Mouse (Mus musculus): Measurements from ENCODE around the gene Irgm2. TPM values are rescaled to one million over a fixed set of nuclear protein-coding genes. Genes with fewer than 3 reads are reported as not detected.
"Not testable (repeated sequence)": the region's sequence is repeated elsewhere in the genome, so short reads cannot be mapped to it uniquely, and the experiment has no call there.

Irgm2 gene
- polyA plus RNA-seq (2016; fragmentation: Nextera tagmentation; extraction: Ambion mirVana), result 0.05 and 0.50 TPM in 2 replicates

DNA sequence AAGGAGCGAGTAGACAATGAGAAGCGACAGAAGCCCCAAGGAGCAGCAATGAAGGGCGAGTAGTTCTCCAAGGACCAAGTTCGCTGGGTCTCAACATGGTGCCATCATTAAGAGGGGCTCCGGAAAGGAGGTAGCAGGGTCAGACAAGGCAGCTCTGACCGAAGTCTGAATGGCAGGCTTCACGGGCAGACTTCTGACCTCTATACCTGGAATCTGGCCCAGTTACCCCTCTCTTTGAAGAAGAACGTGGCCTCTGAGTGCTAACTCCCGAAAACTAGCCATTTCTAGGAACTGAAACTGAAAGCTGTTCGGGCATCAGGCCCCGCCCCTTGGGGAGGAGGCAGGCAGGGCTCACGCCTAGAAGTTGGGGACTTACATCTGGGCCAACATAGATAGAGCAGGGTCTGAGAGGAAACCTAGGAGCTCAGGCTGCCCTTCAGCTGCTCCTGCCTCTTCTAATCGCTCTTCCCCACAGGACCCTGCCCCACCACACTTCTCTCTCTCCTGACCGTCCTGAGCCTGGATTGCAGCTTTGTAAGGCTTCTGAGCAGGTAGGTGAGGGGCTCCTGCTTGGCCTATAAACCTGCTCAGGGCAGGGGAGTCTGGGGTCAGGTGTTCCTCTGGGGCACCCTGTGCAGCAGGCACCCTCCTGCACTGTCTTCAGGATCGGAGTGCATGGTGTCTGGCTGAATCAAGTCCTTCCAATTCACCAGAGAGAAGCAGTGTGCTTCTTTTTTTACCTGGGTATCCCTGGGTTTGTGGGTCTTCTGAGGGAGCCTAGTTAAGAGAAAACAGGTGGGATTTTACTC, at the start of gene Irgm2, which contains the start of gene Igtp:
TSS of gene Irgm2 (plus strand) at position 390 of the 809 bp plus-strand sequence.
TSS of gene Igtp (plus strand) at position 328 of the 809 bp plus-strand sequence.
- DNase-seq (ENCODE audit: low spot score), result peak; percentile 57
- H3K4me3 ChIP-seq, result peak within 1 kb of the TSS; percentile 60
- H3K9me3 ChIP-seq (replicated peaks); H3K4me1 ChIP-seq; H3K27me3 ChIP-seq (ENCODE audit: low read depth, poor library complexity, severe bottlenecking); H3K36me3 ChIP-seq: not testable (repeated sequence)
- WGBS, result 13% methylated on average over 14 of the region's 15 CpGs
- peak within 1 kb of the TSS; percentile 72 for H3K27ac ChIP-seq

DNA sequence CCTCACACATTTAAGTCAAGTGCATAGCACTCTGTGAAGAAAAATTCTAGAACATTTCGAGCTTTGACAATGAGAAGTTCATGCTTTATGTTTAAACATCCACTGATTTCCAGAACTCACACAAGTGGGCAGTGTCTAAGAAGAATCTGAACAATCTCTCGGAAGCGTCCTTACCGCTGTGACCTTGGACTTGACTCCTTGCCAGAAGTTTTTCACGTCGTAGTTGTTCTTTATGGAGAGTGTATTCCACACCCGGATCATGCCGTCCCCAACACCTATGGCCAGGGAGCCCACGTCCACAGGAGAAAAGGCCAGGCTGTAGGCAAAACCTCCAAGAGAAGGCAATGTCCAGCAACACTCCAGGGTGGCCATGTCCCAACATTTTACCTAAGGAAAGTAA, 44.0 kb upstream of the Irgm2 start:
- Histone ChIP-seq H3K36me3 (peaks cover 97% of the 10 kb centered on the region), H3K4me3 (no peak overlapping the region), H3K9me3 (replicated peaks) (no peaks in the 10 kb centered on the region), H3K4me1 (no peaks in the 10 kb centered on the region), H3K27me3 (ENCODE audit: low read depth, poor library complexity, severe bottlenecking) (no peaks in the 10 kb centered on the region), H3K27ac (no peak overlapping the region)
- WGBS, result 97% methylated on average over 9 of the region's 9 CpGs
- no peak for DNase-seq (ENCODE audit: low spot score)

DNA sequence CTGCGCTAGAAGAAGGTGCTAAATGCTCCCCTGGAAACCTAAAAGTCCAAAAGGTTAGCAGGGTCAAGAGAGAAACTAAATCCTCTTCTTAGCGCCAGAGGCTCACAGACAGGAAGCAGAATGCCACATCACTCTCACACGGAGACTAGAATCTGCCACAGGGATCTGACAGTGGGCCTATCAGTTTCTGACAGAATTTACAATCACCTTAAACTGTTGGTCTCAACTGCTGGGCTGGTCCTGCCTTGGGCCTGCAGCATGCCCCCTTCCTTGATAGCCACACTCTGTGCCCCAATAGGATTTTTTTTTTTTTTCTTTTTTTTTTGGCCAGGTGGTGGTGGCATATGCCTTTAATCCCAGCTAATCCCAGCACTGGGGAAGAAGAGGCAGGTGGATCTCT, 42.5 kb upstream of the Irgm2 start:
- H3K27ac ChIP-seq, result no peak overlapping the region
- no peaks in the 10 kb centered on the region for H3K27me3 ChIP-seq (ENCODE audit: low read depth, poor library complexity, severe bottlenecking)
- H3K36me3 ChIP-seq, result peaks cover 97% of the 10 kb centered on the region
- no peak overlapping the region for H3K4me3 ChIP-seq
- DNase-seq (ENCODE audit: low spot score), result no peak
- no peaks in the 10 kb centered on the region for H3K9me3 ChIP-seq (replicated peaks)
- 85% methylated on average over 3 of the region's 3 CpGs for WGBS
- H3K4me1 ChIP-seq, result no peaks in the 10 kb centered on the region

DNA sequence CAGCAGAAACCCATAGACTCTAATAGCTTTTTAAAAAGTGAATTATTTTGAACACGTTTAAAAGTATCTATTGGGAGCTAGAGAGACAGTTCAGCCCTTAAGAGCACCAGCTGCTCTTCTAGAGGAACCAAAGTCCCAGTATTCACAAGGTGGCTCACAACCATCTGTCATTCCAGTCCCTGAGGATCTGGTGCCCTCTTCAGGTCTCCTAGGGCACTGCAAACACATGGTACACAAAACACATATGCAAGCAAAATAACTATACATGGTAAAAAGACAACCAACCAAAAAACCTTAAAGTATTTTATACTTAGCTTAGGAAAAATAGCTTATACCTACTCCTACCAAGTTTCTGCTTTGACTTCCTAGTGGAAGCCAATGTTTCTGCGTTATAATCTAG, 34.3 kb upstream of the Irgm2 start:
- no peaks in the 10 kb centered on the region for H3K27me3 ChIP-seq (ENCODE audit: low read depth, poor library complexity, severe bottlenecking)
- no peaks in the 10 kb centered on the region for H3K9me3 ChIP-seq (replicated peaks)
- no peak overlapping the region for H3K27ac ChIP-seq
- WGBS, result 94% methylated on average over 2 of the region's 2 CpGs
- peaks cover 9% of the 10 kb centered on the region for H3K4me1 ChIP-seq
- no peak overlapping the region for H3K4me3 ChIP-seq
- H3K36me3 ChIP-seq, result peaks cover 67% of the 10 kb centered on the region
- no peak for DNase-seq (ENCODE audit: low spot score)

DNA sequence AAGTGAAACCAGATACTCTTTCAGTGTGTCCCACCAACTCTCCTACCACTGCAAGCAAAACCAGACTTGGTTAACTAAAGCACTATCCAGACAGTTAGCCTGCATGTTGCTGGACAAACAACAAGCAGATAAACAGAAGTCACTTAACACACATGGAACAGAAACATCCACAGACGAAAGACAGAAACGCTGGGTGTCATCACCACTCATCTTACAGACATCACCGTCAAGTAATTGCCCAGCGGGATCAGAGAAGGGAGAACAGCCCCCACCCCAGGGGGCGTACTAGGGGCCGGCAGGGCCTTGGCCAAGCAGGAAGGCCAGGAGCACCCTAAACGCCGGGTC, 31.6 kb upstream of the Irgm2 start:
- no peak for DNase-seq (ENCODE audit: low spot score)
- H3K36me3 ChIP-seq, result peaks cover 42% of the 10 kb centered on the region
- whole genome bisulfite sequencing, result 0% methylated on average over 8 of the region's 8 CpGs
- H3K27me3 ChIP-seq (ENCODE audit: low read depth, poor library complexity, severe bottlenecking), result no peaks in the 10 kb centered on the region
- peaks cover 24% of the 10 kb centered on the region for H3K4me1 ChIP-seq
- H3K9me3 ChIP-seq (replicated peaks), result no peaks in the 10 kb centered on the region
- H3K27ac ChIP-seq, result peak overlapping the region; percentile 89
- peak overlapping the region; percentile 94 for H3K4me3 ChIP-seq

DNA sequence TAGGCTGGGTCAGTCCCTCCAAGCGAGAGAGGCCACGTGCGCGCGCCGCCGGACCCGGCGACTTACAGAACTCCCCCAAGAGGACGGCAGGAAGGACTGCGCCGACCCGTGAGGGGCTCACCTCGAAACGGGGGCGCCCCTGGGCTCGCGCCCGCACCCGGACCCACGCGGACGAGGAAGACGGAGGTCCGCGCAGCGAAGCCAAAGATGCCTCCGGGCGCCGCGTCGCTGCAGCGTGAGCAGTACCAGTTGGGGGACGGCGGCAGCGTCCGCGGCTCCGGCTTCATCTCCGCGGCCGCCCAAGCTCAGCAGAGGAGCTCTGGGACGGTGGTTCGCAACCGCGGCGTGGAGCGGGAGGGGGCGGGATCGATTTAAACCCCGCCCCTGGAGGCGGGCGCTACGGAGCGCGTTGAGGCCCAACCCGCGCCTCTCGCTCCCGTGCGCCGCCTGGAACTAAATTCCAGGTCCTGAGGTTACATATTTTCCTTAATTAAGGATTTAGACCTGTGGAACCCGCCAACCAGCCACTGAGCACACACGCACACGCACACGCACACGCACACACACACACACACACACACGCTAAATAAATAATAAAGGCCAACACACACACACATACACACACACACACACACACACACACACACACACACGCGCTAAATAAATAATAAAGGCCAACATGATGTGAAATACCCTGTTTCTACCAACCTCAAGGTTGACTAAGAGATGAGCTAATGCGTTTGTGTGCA, 31.1 kb upstream of the Irgm2 start, which contains the start of gene Gemin5:
TSS of gene Gemin5 (minus strand) at position 373 of the 749 bp plus-strand sequence.
- DNase-seq (ENCODE audit: low spot score), result peak; percentile 89
- H3K27me3 ChIP-seq (ENCODE audit: low read depth, poor library complexity, severe bottlenecking), result no peaks in the 10 kb centered on the region
- H3K36me3 ChIP-seq, result peaks cover 42% of the 10 kb centered on the region
- H3K4me1 ChIP-seq, result peaks cover 24% of the 10 kb centered on the region
- peak within 1 kb of the TSS; percentile 94 for H3K4me3 ChIP-seq
- H3K9me3 ChIP-seq (replicated peaks), result no peaks in the 10 kb centered on the region
- H3K27ac ChIP-seq, result peak within 1 kb of the TSS; percentile 89
- 2% methylated on average over 71 of the region's 71 CpGs for WGBS

DNA sequence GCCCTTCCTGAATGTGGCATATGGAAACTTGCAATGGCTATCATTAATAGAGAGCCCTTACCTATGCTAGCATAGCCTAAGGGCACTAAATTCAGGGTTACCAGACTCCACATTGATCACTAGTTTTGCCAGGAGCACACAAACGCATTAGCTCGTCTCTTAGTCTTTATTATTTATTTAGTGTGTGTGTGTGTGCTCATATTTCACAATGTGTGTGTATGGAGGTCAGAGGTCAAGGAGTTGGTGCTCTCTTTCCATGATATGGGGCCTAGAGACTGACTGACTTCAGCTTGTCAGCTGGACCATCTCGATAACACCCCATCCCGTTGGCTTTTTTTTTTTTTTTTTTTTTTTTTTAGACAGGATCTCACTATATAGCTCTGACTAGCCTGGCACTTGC, 29.8 kb upstream of the Irgm2 start:
- Histone ChIP-seq H3K27ac (no peak overlapping the region), H3K36me3 (peaks cover 42% of the 10 kb centered on the region), H3K27me3 (ENCODE audit: low read depth, poor library complexity, severe bottlenecking) (no peaks in the 10 kb centered on the region), H3K4me1 (peaks cover 24% of the 10 kb centered on the region), H3K9me3 (replicated peaks) (no peaks in the 10 kb centered on the region), H3K4me3 (no peak overlapping the region)
- 86% methylated on average over 4 of the region's 4 CpGs for WGBS
- DNase-seq (ENCODE audit: low spot score), result no peak

DNA sequence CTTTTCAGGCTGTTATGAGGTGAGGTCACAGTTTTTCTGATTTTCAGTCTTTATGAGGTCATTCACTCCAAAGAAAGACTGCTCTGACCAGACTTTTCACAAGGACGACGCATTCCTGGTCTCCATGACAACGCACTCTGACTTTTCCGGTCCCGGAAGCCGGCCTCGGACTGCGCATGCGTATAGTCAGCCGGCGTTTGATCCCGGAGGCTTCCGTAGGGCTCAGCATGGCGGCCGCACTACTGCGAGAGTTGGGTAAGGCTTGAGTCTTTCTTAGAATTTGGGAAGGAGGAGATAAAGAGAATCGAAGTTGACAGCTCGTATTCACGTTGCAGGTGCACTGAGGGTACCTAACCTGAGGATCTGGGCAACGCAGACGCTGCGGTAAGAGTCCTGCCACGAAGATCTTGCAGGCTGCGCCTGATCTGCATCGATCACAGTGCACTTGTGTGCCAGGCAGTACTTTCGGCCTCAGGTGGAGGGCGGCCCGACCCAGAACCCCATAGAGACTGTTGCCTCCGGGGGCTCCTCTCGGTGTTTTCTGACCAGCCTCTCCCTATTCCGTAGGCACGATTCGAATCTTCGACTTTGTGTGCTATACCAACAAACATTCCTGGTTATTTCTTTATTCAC, 27.8 kb upstream of the Irgm2 start, which contains the start of gene Mrpl22:
TSS of gene Mrpl22 (plus strand) at position 203 of the 633 bp plus-strand sequence.
- Histone ChIP-seq H3K27ac (peak within 1 kb of the TSS; percentile 81), H3K4me1 (peaks cover 24% of the 10 kb centered on the region), H3K27me3 (ENCODE audit: low read depth, poor library complexity, severe bottlenecking) (no peaks in the 10 kb centered on the region), H3K9me3 (replicated peaks) (no peaks in the 10 kb centered on the region), H3K36me3 (peaks cover 42% of the 10 kb centered on the region), H3K4me3 (peak within 1 kb of the TSS; percentile 79)
- DNase-seq (ENCODE audit: low spot score), result peak; percentile 99
- under 1% methylated on average over 34 of the region's 34 CpGs for WGBS

DNA sequence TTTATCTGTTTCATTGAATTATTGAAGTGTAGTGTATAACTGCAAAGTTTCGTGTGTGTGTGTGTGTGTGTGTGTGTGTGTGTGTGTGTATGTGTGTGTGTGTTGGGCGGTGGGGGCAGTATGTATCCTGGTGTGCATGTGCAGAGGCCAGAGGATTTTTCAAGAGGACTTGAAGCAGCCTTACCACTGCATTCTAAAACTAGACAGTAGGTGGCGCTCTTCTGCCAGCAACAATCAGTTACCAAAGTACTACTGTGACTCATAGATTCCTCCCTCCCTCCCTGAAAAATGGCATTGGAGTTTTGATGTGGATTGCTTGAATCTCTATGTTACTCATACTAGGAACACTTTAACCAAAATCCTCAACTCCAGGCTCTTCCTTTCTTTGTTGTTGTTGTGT, 19.9 kb upstream of the Irgm2 start:
- H3K27ac ChIP-seq, result no peak overlapping the region
- WGBS, result 22% methylated on average over 3 of the region's 3 CpGs
- peaks cover 61% of the 10 kb centered on the region for H3K36me3 ChIP-seq
- H3K27me3 ChIP-seq (ENCODE audit: low read depth, poor library complexity, severe bottlenecking), result no peaks in the 10 kb centered on the region
- no peak overlapping the region for H3K4me3 ChIP-seq
- no peaks in the 10 kb centered on the region for H3K9me3 ChIP-seq (replicated peaks)
- peak; percentile 70 for DNase-seq (ENCODE audit: low spot score)
- no peaks in the 10 kb centered on the region for H3K4me1 ChIP-seq

DNA sequence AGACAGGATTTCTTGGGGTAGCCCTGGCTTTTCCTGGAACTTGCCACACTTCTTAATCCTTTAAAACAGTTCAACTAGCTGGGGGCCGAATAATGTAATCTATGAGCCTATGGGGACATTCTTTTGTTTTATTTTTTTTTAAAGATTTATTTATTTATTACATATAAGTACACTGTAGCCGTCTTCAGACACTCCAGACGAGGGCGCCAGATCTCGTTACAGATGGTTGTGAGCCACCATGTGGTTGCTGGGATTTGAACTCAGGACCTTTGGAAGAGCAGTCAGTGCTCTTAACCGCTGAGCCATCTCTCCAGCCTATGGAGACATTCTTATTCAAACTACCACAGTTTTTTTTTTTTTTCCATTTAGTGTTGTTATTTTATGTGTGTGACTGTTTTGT, 19.4 kb upstream of the Irgm2 start:
- not testable (repeated sequence) for H3K27me3 ChIP-seq (ENCODE audit: low read depth, poor library complexity, severe bottlenecking); H3K9me3 ChIP-seq (replicated peaks); H3K4me1 ChIP-seq; H3K27ac ChIP-seq; DNase-seq (ENCODE audit: low spot score); H3K4me3 ChIP-seq
- peaks cover 57% of the 10 kb centered on the region for H3K36me3 ChIP-seq
- 94% methylated on average over 6 of the region's 6 CpGs for WGBS

DNA sequence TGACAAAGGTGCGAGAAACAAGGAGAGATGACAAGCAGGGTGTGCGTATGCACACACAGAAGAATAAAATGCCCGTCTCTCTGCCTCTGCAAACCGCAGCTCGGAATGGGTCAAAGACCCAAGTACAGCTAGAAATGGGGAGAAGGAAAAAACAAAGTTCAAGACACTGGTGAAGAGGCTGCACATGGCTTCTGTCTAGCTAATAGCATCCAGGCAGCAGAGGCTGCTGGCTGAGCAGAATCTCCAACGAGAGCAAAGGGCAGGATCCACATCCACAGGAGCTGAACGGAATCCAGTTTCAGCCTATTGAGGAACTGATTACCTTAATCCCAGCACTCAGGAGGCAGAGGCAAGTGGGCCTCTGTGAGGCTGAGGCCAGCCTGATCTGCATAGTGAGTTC, 18.7 kb upstream of the Irgm2 start:
- H3K4me1 ChIP-seq, result no peaks in the 10 kb centered on the region
- no peak for DNase-seq (ENCODE audit: low spot score)
- no peak overlapping the region for H3K27ac ChIP-seq
- no peaks in the 10 kb centered on the region for H3K27me3 ChIP-seq (ENCODE audit: low read depth, poor library complexity, severe bottlenecking)
- 91% methylated on average over 7 of the region's 7 CpGs for WGBS
- no peaks in the 10 kb centered on the region for H3K9me3 ChIP-seq (replicated peaks)
- peaks cover 49% of the 10 kb centered on the region for H3K36me3 ChIP-seq
- no peak overlapping the region for H3K4me3 ChIP-seq

DNA sequence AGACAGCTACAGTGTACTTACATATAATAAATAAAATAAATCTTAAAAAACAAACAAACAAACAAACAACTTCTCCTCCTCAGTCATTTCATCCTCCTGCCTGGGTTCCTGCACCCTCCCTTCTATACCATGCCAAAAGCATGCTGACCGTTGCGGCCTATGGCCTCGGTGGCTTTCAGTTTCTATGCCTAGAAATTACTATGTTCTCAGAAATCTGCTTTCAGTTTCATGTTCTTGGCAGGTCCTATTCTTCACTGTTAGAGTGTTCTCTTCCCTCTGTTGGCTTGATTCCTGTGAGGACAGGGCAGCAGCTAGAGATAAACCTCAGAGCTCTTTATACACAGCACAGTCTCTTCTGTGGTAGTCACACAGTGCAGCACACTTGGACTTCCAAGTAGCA, 15.8 kb upstream of the Irgm2 start:
- H3K4me3 ChIP-seq, result no peak overlapping the region
- no peaks in the 10 kb centered on the region for H3K9me3 ChIP-seq (replicated peaks)
- H3K27me3 ChIP-seq (ENCODE audit: low read depth, poor library complexity, severe bottlenecking), result no peaks in the 10 kb centered on the region
- WGBS, result 94% methylated on average over 3 of the region's 3 CpGs
- H3K4me1 ChIP-seq, result no peaks in the 10 kb centered on the region
- H3K36me3 ChIP-seq, result peaks cover 21% of the 10 kb centered on the region
- H3K27ac ChIP-seq, result no peak overlapping the region
- no peak for DNase-seq (ENCODE audit: low spot score)

DNA sequence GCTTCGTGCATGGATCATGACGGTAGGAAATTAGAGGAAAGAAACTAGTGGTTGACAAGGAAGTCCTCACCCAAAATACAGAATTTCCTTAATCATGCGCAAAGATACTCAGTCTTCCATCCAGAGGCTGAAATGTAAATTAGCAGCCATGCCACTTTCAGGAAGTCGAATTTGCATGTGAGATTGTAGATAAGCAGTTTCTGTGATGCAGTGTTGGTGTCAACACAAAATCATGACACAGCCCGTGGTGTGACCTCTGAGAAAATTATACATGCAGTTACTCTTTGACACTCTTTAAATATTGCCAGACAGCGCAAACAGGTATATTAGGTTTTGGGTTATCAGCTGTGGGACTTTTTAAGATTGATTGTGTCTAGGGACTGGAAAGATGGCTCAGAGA, 9.7 kb upstream of the Irgm2 start:
- Histone ChIP-seq H3K4me1 (0 out of 2 replicates have a peak, but pooled peaks cover 4% of the 10 kb centered on the region), H3K9me3 (replicated peaks) (no peaks in the 10 kb centered on the region), H3K36me3 (no peaks in the 10 kb centered on the region), H3K27me3 (ENCODE audit: low read depth, poor library complexity, severe bottlenecking) (no peaks in the 10 kb centered on the region), H3K4me3 (no peak overlapping the region), H3K27ac (no peak overlapping the region)
- no peak for DNase-seq (ENCODE audit: low spot score)
- 96% methylated on average over 6 of the region's 6 CpGs for WGBS

Data from limb, embryonic 10.5 days (tissue).